Mouse (Mus musculus) stomach, postnatal 0 days (tissue): ENCODE data around the gene Wee2. TPM values are rescaled to one million over a fixed set of nuclear protein-coding genes. Genes with fewer than 3 reads are reported as not detected.

Experiments used
- ATAC-seq: fragments of 200-750 bp; cut with Nextera tagmentation; 2 replicates; pipeline ENCODE4 v1.8.0; 2017; ENCODE audit not compliant: low FRiP score, low TSS enrichment
- DNase-seq: peaks from one replicate; pipeline ENCODE4 v3.0.0-alpha.2; 2016; ENCODE audit warnings: low spot score
- H3K27ac ChIP-seq: fragments of 300-500 bp; sonication (generic); replicated peaks from 2 replicates; pipeline ENCODE4 v1.5.1; 2014; ENCODE audit warnings: mild to moderate bottlenecking, control low read depth
- H3K27me3 ChIP-seq: fragments of 300-500 bp; sonication (generic); 2 replicates; pipeline ENCODE4 v1.6.1; 2014; ENCODE audit warnings: low read length; ENCODE audit not compliant: control insufficient read depth, insufficient read depth
- H3K36me3 ChIP-seq: fragments of 300-500 bp; sonication (generic); 2 replicates; pipeline ENCODE4 v1.6.1; 2014; ENCODE audit warnings: low read length, mixed read lengths; ENCODE audit not compliant: control insufficient read depth, insufficient read depth
- H3K4me1 ChIP-seq: fragments of 300-500 bp; sonication (generic); replicated peaks from 2 replicates; pipeline ENCODE4 v1.6.1; 2014; ENCODE audit warnings: antibody characterized with exemption; ENCODE audit not compliant: control insufficient read depth, insufficient read depth
- H3K4me2 ChIP-seq: fragments of 300-500 bp; sonication (generic); replicated peaks from 2 replicates; pipeline ENCODE4 v1.6.1; 2014; ENCODE audit warnings: low read depth, mild to moderate bottlenecking, control low read depth, moderate library complexity
- H3K4me3 ChIP-seq: fragments of 300-500 bp; sonication (generic); 2 replicates; pipeline ENCODE4 v1.5.1; 2014; ENCODE audit warnings: low read depth, low read length, control low read depth
- H3K9ac ChIP-seq: fragments of 300-500 bp; sonication (generic); 2 replicates; pipeline ENCODE4 v1.6.1; 2014; ENCODE audit warnings: mild to moderate bottlenecking, low read length, control low read depth, mixed read lengths
- H3K9me3 ChIP-seq: fragments of 300-500 bp; sonication (generic); 2 replicates; pipeline ENCODE4 v1.6.1; 2016; ENCODE audit warnings: low read length; ENCODE audit not compliant: control insufficient read depth
- CTCF ChIP-seq: IDR thresholded peaks from 2 replicates; pipeline ENCODE4 v1.5.1; 2016; ENCODE audit warnings: antibody characterized with exemption, low read depth, mild to moderate bottlenecking, moderate library complexity
- EP300 ChIP-seq: optimal IDR thresholded peaks from 2 replicates; pipeline ENCODE3; 2016; ENCODE audit warnings: antibody characterized with exemption
- WGBS: fragments of 180-500 bp; shearing (Covaris S2); extraction: QIAGEN DNeasy Blood & Tissue Kit; methylation state at CpG from one replicate; pipeline ENCODE4 v1.1.7; 2014; 5-methylcytosine and 5-hydroxymethylcytosine counted together
- polyA plus RNA-seq: library from polyadenylated mRNA; unstranded; fragments of >200 nt; fragmentation: Nextera tagmentation; extraction: Ambion mirVana; gene quantifications from 2 replicates; pipeline ENCODE4 v1.2.1, GENCODE M21; 2015

Gene Wee2
- polyA plus RNA-seq, 1 experiment from 2014 or later = not detected

DNA sequence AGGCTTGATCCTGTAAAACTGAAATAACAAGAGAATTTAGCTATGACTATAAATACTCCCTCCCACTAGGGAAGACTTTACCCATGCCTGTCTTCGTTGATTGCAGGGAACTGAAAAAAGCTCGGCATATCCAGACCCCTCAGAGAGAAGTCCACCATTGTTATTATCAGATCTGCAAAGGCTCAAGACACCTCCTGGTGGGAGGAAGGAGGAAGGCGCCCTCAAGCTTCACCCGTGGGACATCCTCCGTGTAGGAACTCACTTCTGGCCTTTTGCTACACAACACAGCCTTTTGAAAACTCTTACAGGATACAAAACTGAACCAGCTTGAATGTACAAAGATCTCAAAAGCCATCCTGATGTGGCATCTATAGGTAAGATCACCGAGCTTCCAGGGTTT lies 26.8 kb downstream of the Wee2 start:
- no peaks in the 10 kb centered on the region for H3K36me3 ChIP-seq
- no peak for ATAC-seq
- WGBS = 47% methylated on average over 6 of the region's 6 CpGs

DNA sequence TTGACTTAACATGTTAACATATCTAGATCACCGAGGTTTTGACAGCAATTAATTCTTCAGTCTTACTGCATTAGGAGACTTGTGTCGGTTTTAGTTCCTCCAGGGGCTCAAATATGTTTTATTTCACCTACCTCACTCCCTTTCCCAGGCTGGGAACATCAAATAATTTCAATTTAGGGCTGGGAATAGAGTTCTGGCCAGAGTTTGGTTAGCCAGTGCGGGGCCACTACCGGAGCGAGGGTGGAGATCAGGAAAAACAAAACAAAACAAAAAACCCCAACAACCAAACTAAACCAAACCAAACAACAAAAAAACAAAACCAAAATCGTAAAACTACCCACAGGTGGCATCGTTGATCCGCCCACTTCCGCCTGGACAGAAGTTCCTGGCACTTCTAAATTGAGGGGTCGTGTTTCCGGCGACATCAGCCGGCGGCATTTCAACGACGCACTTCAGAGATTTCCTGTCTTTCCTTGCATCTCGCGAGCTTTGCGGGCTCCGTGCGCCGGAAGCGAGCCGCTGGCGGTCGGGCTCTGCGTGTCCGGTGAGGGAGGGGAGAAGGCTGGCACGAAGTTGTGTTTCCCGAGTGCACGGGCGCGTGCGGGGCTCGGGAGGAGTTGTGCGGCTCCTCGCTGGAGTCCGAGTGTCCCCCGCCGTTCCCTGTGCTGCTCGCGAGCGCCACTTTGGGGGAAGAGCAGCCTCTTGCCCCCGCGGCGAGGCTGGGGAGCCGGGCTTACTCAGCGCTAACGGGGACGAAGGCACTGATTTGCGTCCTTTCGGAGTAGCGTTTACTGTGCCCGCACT lies 32.2 kb downstream of the Wee2 start, which contains the start of gene Ssbp1:
Gene Ssbp1, plus strand, starts transcription at position 437 of the 804 bp plus-strand sequence.
- peak within 1 kb of the TSS; percentile 94 for H3K27ac ChIP-seq
- H3K27me3 ChIP-seq = no peaks in the 10 kb centered on the region
- H3K9ac ChIP-seq = peak within 1 kb of the TSS; percentile 88
- H3K9me3 ChIP-seq = no peaks in the 10 kb centered on the region
- WGBS = under 1% methylated on average over 54 of the region's 54 CpGs
- DNase-seq = peak; percentile 94
- TF ChIP-seq CTCF (peak; percentile 40), EP300 (peak; percentile 98)
- peak within 1 kb of the TSS; percentile 81 for H3K4me3 ChIP-seq
- peak within 1 kb of the TSS; percentile 75 for H3K4me2 ChIP-seq
- H3K4me1 ChIP-seq = no peaks in the 10 kb centered on the region
- peak; percentile 99 for ATAC-seq
- H3K36me3 ChIP-seq = peaks cover 13% of the 10 kb centered on the region

More for the DNA sequence above, 26.8 kb downstream of the Wee2 start:
- no peak for DNase-seq
- TF ChIP-seq EP300 = no peak
- TF ChIP-seq CTCF = peak; percentile 60
- Histone ChIP-seq H3K9me3 (no peaks in the 10 kb centered on the region), H3K9ac (no peak overlapping the region), H3K4me3 (no peak overlapping the region), H3K4me2 (no peak overlapping the region), H3K4me1 (no peaks in the 10 kb centered on the region), H3K27ac (no peak overlapping the region), H3K27me3 (no peaks in the 10 kb centered on the region)

DNA sequence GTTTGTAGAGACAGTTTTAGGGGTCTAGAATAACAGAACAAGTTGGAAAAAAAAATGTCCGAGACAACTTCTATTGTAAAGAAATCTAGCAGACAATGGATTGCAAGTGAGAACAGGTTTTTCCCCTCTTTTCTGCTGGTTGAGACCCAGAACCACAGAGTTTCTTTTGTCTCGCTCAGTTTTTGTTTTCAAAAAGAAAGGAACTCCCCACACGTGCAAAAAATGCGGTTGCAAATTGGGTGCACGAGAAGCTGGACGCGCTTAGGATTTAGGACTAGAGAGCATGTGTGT lies 32.8 kb downstream of the Wee2 start:
- DNase-seq (no peak), ATAC-seq (no peak)
- H3K4me3 ChIP-seq = peak overlapping the region; percentile 81
- no peaks in the 10 kb centered on the region for H3K4me1 ChIP-seq
- peaks cover 15% of the 10 kb centered on the region for H3K36me3 ChIP-seq
- no peaks in the 10 kb centered on the region for H3K9me3 ChIP-seq
- H3K27ac ChIP-seq = peak overlapping the region; percentile 94
- under 1% methylated on average over 7 of the region's 7 CpGs for WGBS
- H3K9ac ChIP-seq = peak overlapping the region; percentile 88
- TF ChIP-seq CTCF = no peak
- no peak for TF ChIP-seq EP300
- no peaks in the 10 kb centered on the region for H3K27me3 ChIP-seq
- H3K4me2 ChIP-seq = peak overlapping the region; percentile 75

DNA sequence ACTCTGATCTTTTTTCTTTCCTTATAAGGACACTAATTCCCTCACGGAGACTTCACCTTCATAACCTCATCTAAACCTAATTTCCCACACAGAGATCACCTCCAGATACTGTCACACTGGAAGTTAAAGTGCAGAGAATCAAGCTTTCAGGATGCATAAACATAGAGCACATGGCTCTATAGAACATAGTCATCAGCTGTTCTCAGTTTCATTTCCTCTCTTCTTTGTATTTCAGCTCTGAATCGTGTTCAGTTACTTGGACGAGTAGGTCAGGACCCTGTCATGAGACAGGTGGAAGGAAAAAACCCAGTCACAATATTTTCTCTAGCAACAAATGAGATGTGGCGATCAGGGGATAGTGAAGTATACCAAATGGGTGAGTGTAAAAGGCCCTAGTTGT lies 37.2 kb downstream of the Wee2 start:
- ATAC-seq (no peak), DNase-seq (no peak)
- Histone ChIP-seq H3K4me2 (no peak overlapping the region), H3K9me3 (no peaks in the 10 kb centered on the region), H3K27ac (no peak overlapping the region), H3K9ac (no peak overlapping the region), H3K36me3 (peaks cover 21% of the 10 kb centered on the region), H3K27me3 (no peaks in the 10 kb centered on the region), H3K4me1 (no peaks in the 10 kb centered on the region), H3K4me3 (no peak overlapping the region)
- TF ChIP-seq CTCF = no peak
- no peak for TF ChIP-seq EP300
- WGBS = 88% methylated on average over 4 of the region's 4 CpGs

DNA sequence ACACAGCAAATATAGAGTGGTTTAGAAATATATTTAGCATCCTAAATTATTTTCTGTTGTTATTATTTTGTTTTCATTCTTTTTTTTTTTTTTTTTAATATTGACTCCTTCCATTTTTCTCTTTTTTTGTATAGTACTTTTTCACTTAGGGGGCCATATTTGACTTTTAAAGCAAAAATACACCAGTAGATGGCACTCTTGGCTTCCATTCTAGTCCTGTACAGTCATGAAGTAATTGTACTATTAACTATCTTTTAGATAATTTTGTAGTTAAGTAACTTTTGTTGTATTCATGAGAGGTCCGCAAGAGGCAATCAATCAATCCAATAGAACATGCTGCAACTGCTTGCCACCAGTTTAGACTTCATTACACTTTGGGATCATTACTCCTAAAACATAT lies 40.8 kb downstream of the Wee2 start:
- ATAC-seq (no peak), DNase-seq (no peak)
- TF ChIP-seq CTCF (peak; percentile 56), EP300 (no peak)
- Histone ChIP-seq H3K4me2 (no peak overlapping the region), H3K27me3 (no peaks in the 10 kb centered on the region), H3K36me3 (peaks cover 25% of the 10 kb centered on the region), H3K27ac (no peak overlapping the region), H3K9me3 (no peaks in the 10 kb centered on the region), H3K4me3 (no peak overlapping the region), H3K4me1 (no peaks in the 10 kb centered on the region), H3K9ac (no peak overlapping the region)
- WGBS = 55% methylated on average over 1 of the region's 1 CpGs

DNA sequence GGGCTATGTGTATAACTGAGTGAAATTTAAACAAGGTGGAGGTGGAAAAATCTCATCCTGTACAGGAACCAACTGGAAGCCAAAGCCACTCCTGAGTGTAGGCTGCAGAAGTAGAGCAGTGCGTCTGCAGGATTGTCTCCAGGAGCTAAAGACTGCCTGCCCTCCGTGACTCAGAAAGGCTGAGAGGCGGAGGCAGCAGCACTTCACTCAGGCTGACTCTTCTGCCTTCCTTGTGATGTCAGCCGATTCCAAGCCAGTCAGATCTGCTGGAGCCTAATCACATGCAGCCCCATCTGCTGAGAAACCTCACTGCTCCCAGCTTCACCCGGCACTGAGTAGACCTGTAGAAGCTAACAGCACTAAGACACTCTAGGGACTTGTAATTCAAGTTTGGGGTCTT lies 43.4 kb downstream of the Wee2 start:
- no peak overlapping the region for H3K27ac ChIP-seq
- TF ChIP-seq CTCF (no peak), EP300 (no peak)
- no peak overlapping the region for H3K4me3 ChIP-seq
- no peak overlapping the region for H3K4me2 ChIP-seq
- H3K4me1 ChIP-seq = no peaks in the 10 kb centered on the region
- no peaks in the 10 kb centered on the region for H3K9me3 ChIP-seq
- H3K27me3 ChIP-seq = no peaks in the 10 kb centered on the region
- H3K9ac ChIP-seq = no peak overlapping the region
- WGBS = 92% methylated on average over 5 of the region's 5 CpGs
- DNase-seq = no peak
- peaks cover 13% of the 10 kb centered on the region; the same call in 1 of the 2 replicates for H3K36me3 ChIP-seq
- no peak for ATAC-seq
